Mouse (Mus musculus) forebrain, postnatal 0 days (tissue): ENCODE results near the gene Pgghg. TPM values are rescaled to one million over a fixed set of nuclear protein-coding genes. Genes with fewer than 3 reads are reported as not detected.

Experiments
- ATAC-seq: fragments of 200-750 bp; cut with Nextera tagmentation; 2 replicates; pipeline ENCODE4 v1.8.0; 2017; ENCODE audit warnings: mild to moderate bottlenecking, moderate library complexity
- DNase-seq: peaks from one replicate; pipeline ENCODE4 v3.0.0-alpha.2; 2015
- H3K27ac ChIP-seq: fragments of 300-500 bp; sonication (generic); 2 replicates; pipeline ENCODE4 v1.5.1; 2014; ENCODE audit warnings: low read depth, mild to moderate bottlenecking, antibody characterized with exemption, low read length, moderate library complexity, mixed read lengths
- H3K27me3 ChIP-seq: fragments of 300-500 bp; sonication (generic); 2 replicates; pipeline ENCODE4 v1.6.1; 2014; ENCODE audit warnings: mild to moderate bottlenecking, low read length, mixed read lengths; ENCODE audit not compliant: insufficient read depth
- H3K36me3 ChIP-seq: fragments of 300-500 bp; sonication (generic); 2 replicates; pipeline ENCODE4 v1.6.1; 2014; ENCODE audit warnings: mild to moderate bottlenecking, moderate library complexity; ENCODE audit not compliant: insufficient read depth
- H3K4me1 ChIP-seq: fragments of 300-500 bp; sonication (generic); 2 replicates; pipeline ENCODE4 v1.6.1; 2014; ENCODE audit warnings: antibody characterized with exemption; ENCODE audit not compliant: insufficient read depth
- H3K4me2 ChIP-seq: fragments of 300-500 bp; sonication (generic); 2 replicates; pipeline ENCODE4 v1.6.1; 2014; ENCODE audit warnings: low read depth, mild to moderate bottlenecking, moderate library complexity
- H3K4me3 ChIP-seq: fragments of 300-500 bp; sonication (generic); 2 replicates; pipeline ENCODE4 v1.5.1; 2014; ENCODE audit warnings: low read depth, low read length, mixed read lengths
- H3K9ac ChIP-seq: fragments of 300-500 bp; sonication (generic); 2 replicates; pipeline ENCODE4 v1.6.1; 2014; ENCODE audit warnings: mild to moderate bottlenecking
- H3K9me3 ChIP-seq: fragments of 300-500 bp; sonication (generic); 2 replicates; pipeline ENCODE4 v1.6.1; 2016; ENCODE audit warnings: low read length
- CTCF ChIP-seq: sonication (generic); IDR thresholded peaks from 2 replicates; pipeline ENCODE4 v1.5.1; 2016; ENCODE audit warnings: antibody characterized with exemption, control low read depth, low read depth
- WGBS: fragments of 180-500 bp; shearing (Covaris S2); extraction: QIAGEN DNeasy Blood & Tissue Kit; methylation state at CpG from one replicate; pipeline ENCODE4 v1.1.7; 2014; 5-methylcytosine and 5-hydroxymethylcytosine counted together
- polyA plus RNA-seq: library from polyadenylated mRNA; unstranded; fragments of >200 nt; fragmentation: Nextera tagmentation; extraction: Ambion mirVana; gene quantifications from 2 replicates; pipeline ENCODE4 v1.2.1, GENCODE M21; 2015
- total RNA-seq: library from RNA; depleted of rRNA; stranded (reverse); fragments of >200 nt; gene quantifications from 2 replicates; pipeline ENCODE4 v1.2.3, GENCODE M21; 2014; rRNA removed

The Pgghg gene
- total and polyA plus RNA-seq, 2 experiments from 2014 or later = 5.3 to 8.5 TPM

- WGBS = 74% methylated on average over 5 of the region's 5 CpGs
- TF ChIP-seq CTCF = no peak
- Histone ChIP-seq H3K4me3 (no peak overlapping the region), H3K4me2 (no peak overlapping the region), H3K27ac (no peak overlapping the region), H3K36me3 (no peaks in the 10 kb centered on the region), H3K27me3 (no peaks in the 10 kb centered on the region), H3K9ac (no peak overlapping the region), H3K4me1 (no peaks in the 10 kb centered on the region), H3K9me3 (no peaks in the 10 kb centered on the region)
- ATAC-seq (no peak), DNase-seq (no peak)
Observed at GRCm38 (mm10) chr7:140990622-140991021, 49.4 kb downstream of the Pgghg start.

- Histone ChIP-seq H3K36me3 (no peaks in the 10 kb centered on the region), H3K27me3 (no peaks in the 10 kb centered on the region), H3K4me2 (no peak overlapping the region), H3K4me3 (no peak overlapping the region), H3K9ac (no peak overlapping the region), H3K27ac (no peak overlapping the region), H3K9me3 (no peaks in the 10 kb centered on the region), H3K4me1 (no peaks in the 10 kb centered on the region)
- ATAC-seq (no peak), DNase-seq (no peak)
- TF ChIP-seq CTCF = no peak
- WGBS = 93% methylated on average over 14 of the region's 14 CpGs
Observed at GRCm38 (mm10) chr7:140991117-140991689, 50.0 kb downstream of the Pgghg start.

Other genes starting within 250 kb of the Pgghg start
- gene Olfr541, start 244.1 kb upstream of the Pgghg start, total RNA-seq = not detected in 2 replicates
- not detected in 2 replicates for gene Olfr541, start 244.1 kb upstream of the Pgghg start, polyA plus RNA-seq
- not detected in 2 replicates for gene Cyp2e1, start 177.7 kb upstream of the Pgghg start, total RNA-seq
- gene Cyp2e1, start 177.7 kb upstream of the Pgghg start, polyA plus RNA-seq = not detected in 2 replicates
- gene Syce1, start 153.5 kb upstream of the Pgghg start, total RNA-seq = not detected in 2 replicates
- 0.30 TPM in 1 of 2 replicates, not detected in the other for gene Syce1, start 153.5 kb upstream of the Pgghg start, polyA plus RNA-seq
- gene Zfp941, start 119.2 kb upstream of the Pgghg start, total RNA-seq = 19.8 and 32.1 TPM in 2 replicates
- gene Zfp941, start 119.2 kb upstream of the Pgghg start, polyA plus RNA-seq = 8.3 and 15.6 TPM in 2 replicates
- not detected in 2 replicates for gene Urah, start 106.4 kb upstream of the Pgghg start, total RNA-seq
- 0.48 and 0.64 TPM in 2 replicates for gene Urah, start 106.4 kb upstream of the Pgghg start, polyA plus RNA-seq
- gene Scgb1c1, start 95.8 kb upstream of the Pgghg start, total RNA-seq = not detected in 2 replicates
- 0.48 TPM in 1 of 2 replicates, not detected in the other for gene Scgb1c1, start 95.8 kb upstream of the Pgghg start, polyA plus RNA-seq
- not detected in 2 replicates for gene Odf3, start 93.6 kb upstream of the Pgghg start, total RNA-seq
- 0.10 and 0.13 TPM in 2 replicates for gene Odf3, start 93.6 kb upstream of the Pgghg start, polyA plus RNA-seq
- 2.0 and 4.2 TPM in 2 replicates for gene Gm45785, start 85.1 kb upstream of the Pgghg start, total RNA-seq
- gene Gm45785, start 85.1 kb upstream of the Pgghg start, polyA plus RNA-seq = not detected in 2 replicates
- gene Ric8a, start 84.4 kb upstream of the Pgghg start, total RNA-seq = 98.8 and 123 TPM in 2 replicates
- 79.5 and 91.8 TPM in 2 replicates for gene Ric8a, start 84.4 kb upstream of the Pgghg start, polyA plus RNA-seq
- gene Bet1l, start 83.8 kb upstream of the Pgghg start, total RNA-seq = 30.8 and 34.5 TPM in 2 replicates
- 48.8 and 58.0 TPM in 2 replicates for gene Bet1l, start 83.8 kb upstream of the Pgghg start, polyA plus RNA-seq
- 164 and 174 TPM in 2 replicates for gene Psmd13, start 59.4 kb upstream of the Pgghg start, total RNA-seq
- gene Psmd13, start 59.4 kb upstream of the Pgghg start, polyA plus RNA-seq = 274 and 298 TPM in 2 replicates
- gene Sirt3, start 59.1 kb upstream of the Pgghg start, total RNA-seq = 41.9 and 46.3 TPM in 2 replicates
- 44.2 and 48.3 TPM in 2 replicates for gene Sirt3, start 59.1 kb upstream of the Pgghg start, polyA plus RNA-seq
- gene Cox8b, start 40.9 kb upstream of the Pgghg start, total RNA-seq = not detected in 2 replicates
- not detected in 2 replicates for gene Cox8b, start 40.9 kb upstream of the Pgghg start, polyA plus RNA-seq
- gene Nlrp6, start 20.5 kb upstream of the Pgghg start, total RNA-seq = 0.85 and 1.00 TPM in 2 replicates
- 0.98 and 1.3 TPM in 2 replicates for gene Nlrp6, start 20.5 kb upstream of the Pgghg start, polyA plus RNA-seq
- 0.86 TPM in 1 of 2 replicates, not detected in the other for gene Ifitm5, start 8.9 kb downstream of the Pgghg start, total RNA-seq
- gene Ifitm5, start 8.9 kb downstream of the Pgghg start, polyA plus RNA-seq = 0.28 and 0.45 TPM in 2 replicates
- not detected in 2 replicates for gene Gm45717, start 14.5 kb downstream of the Pgghg start, total RNA-seq
- not detected in 2 replicates for gene Gm45717, start 14.5 kb downstream of the Pgghg start, polyA plus RNA-seq
- gene Ifitm2, start 14.6 kb downstream of the Pgghg start, total RNA-seq = 45.2 and 55.6 TPM in 2 replicates
- gene Ifitm2, start 14.6 kb downstream of the Pgghg start, polyA plus RNA-seq = 240 and 270 TPM in 2 replicates
- 10.5 and 12.7 TPM in 2 replicates for gene Ifitm1, start 25.8 kb downstream of the Pgghg start, total RNA-seq
- gene Ifitm1, start 25.8 kb downstream of the Pgghg start, polyA plus RNA-seq = 14.5 and 19.4 TPM in 2 replicates
- gene Ifitm3, start 69.4 kb downstream of the Pgghg start, total RNA-seq = 12.2 and 35.9 TPM in 2 replicates
- 78.8 and 81.3 TPM in 2 replicates for gene Ifitm3, start 69.4 kb downstream of the Pgghg start, polyA plus RNA-seq
- gene Ifitm6, start 76.5 kb downstream of the Pgghg start, total RNA-seq = 2.0 TPM in 1 of 2 replicates, not detected in the other
- 0.34 and 0.38 TPM in 2 replicates for gene Ifitm6, start 76.5 kb downstream of the Pgghg start, polyA plus RNA-seq
- not detected in 2 replicates for gene Gm17387, start 87.7 kb downstream of the Pgghg start, total RNA-seq
- not detected in 2 replicates for gene Gm17387, start 87.7 kb downstream of the Pgghg start, polyA plus RNA-seq
- 126 and 163 TPM in 2 replicates for gene B4galnt4, start 119.7 kb downstream of the Pgghg start, total RNA-seq
- gene B4galnt4, start 119.7 kb downstream of the Pgghg start, polyA plus RNA-seq = 42.3 and 47.4 TPM in 2 replicates
- not detected in 2 replicates for gene Pkp3, start 136.8 kb downstream of the Pgghg start, total RNA-seq
- 0.08 TPM in 1 of 2 replicates, not detected in the other for gene Pkp3, start 136.8 kb downstream of the Pgghg start, polyA plus RNA-seq
- 2.9 TPM in 2 replicates for gene Sigirr, start 159.2 kb downstream of the Pgghg start, total RNA-seq
- gene Sigirr, start 159.2 kb downstream of the Pgghg start, polyA plus RNA-seq = 2.4 and 2.7 TPM in 2 replicates
- 0.08 and 0.43 TPM in 2 replicates for gene Ano9, start 176.4 kb downstream of the Pgghg start, total RNA-seq
- gene Ano9, start 176.4 kb downstream of the Pgghg start, polyA plus RNA-seq = 0.05 and 0.20 TPM in 2 replicates
- gene Ptdss2, start 181.0 kb downstream of the Pgghg start, total RNA-seq = 24.5 and 24.9 TPM in 2 replicates
- 70.5 and 78.3 TPM in 2 replicates for gene Ptdss2, start 181.0 kb downstream of the Pgghg start, polyA plus RNA-seq
- gene Rnh1, start 231.5 kb downstream of the Pgghg start, total RNA-seq = 41.6 and 41.9 TPM in 2 replicates
- gene Rnh1, start 231.5 kb downstream of the Pgghg start, polyA plus RNA-seq = 43.1 and 45.4 TPM in 2 replicates